Mouse (Mus musculus) MEL (cell line): ENCODE data around the gene Hpn. TPM values are rescaled to one million over a fixed set of nuclear protein-coding genes. Genes with fewer than 3 reads are reported as not detected.
A peak's percentile ranks its signal among the peaks of the same experiment; 100 is the strongest.

Experiments used
- DNase-seq: peaks from one replicate; pipeline ENCODE4 v3.0.0; 2011; ENCODE audit warnings: low read depth, low spot score
- H3K27ac ChIP-seq: 2 replicates; pipeline ENCODE4 v1.5.1; 2012; ENCODE audit warnings: low read depth, mild to moderate bottlenecking, control low read depth, low read length, moderate library complexity; ENCODE audit not compliant: control insufficient read depth
- H3K27me3 ChIP-seq, 2 experiments: fragments of 150-350 bp in 1 of 2; sonication (generic) in 1 of 2; 2 replicates each; pipeline ENCODE4 v1.6.1; 2012; ENCODE audit warnings: low read length in 2 of 2, mild to moderate bottlenecking in 2 of 2, improper control_type of control experiment in 1 of 2, moderate library complexity in 1 of 2; ENCODE audit not compliant: insufficient read depth in 2 of 2, control insufficient read depth in 1 of 2
- H3K36me3 ChIP-seq, 2 experiments: 2 replicates each; pipeline ENCODE4 v1.6.1; 2012 to 2014; ENCODE audit warnings: low read length in 2 of 2, improper control_type of control experiment in 1 of 2, inconsistent platforms in 1 of 2, mild to moderate bottlenecking in 1 of 2; ENCODE audit not compliant: insufficient read depth in 2 of 2, control insufficient read depth in 1 of 2
- H3K4me1 ChIP-seq, 2 experiments: fragments of 150-350 bp in 1 of 2; sonication (generic) in 1 of 2; 2 replicates each; pipeline ENCODE4 v1.6.1; 2012; ENCODE audit warnings: low read length in 2 of 2, improper control_type of control experiment in 1 of 2, mild to moderate bottlenecking in 1 of 2; ENCODE audit not compliant: insufficient read depth in 2 of 2, control insufficient read depth in 1 of 2
- H3K4me3 ChIP-seq, 2 experiments: fragments of 150-350 bp in 1 of 2; sonication (generic) in 1 of 2; 2 replicates each; pipeline ENCODE4 v1.5.1; 2012; ENCODE audit warnings: low read depth in 2 of 2, low read length in 2 of 2, mild to moderate bottlenecking in 2 of 2, moderate library complexity in 2 of 2, control low read depth in 1 of 2, improper control_type of control experiment in 1 of 2; ENCODE audit not compliant: control insufficient read depth in 1 of 2, insufficient read depth in 1 of 2
- H3K79me2 ChIP-seq: 2 replicates; pipeline ENCODE4 v1.6.1; 2012; ENCODE audit warnings: mild to moderate bottlenecking, low read length, moderate library complexity; ENCODE audit not compliant: control insufficient read depth, poor library complexity, insufficient read depth
- H3K9ac ChIP-seq: 2 replicates; pipeline ENCODE4 v1.6.1; 2012; ENCODE audit warnings: low read depth, mild to moderate bottlenecking, control low read depth, low read length, moderate library complexity; ENCODE audit not compliant: control insufficient read depth, poor library complexity, severe bottlenecking
- H3K9me3 ChIP-seq: fragments of 150-350 bp; sonication (generic); replicated peaks from 2 replicates; pipeline ENCODE4 v1.6.1; 2012; ENCODE audit warnings: mild to moderate bottlenecking, low read length, improper control_type of control experiment, moderate library complexity; ENCODE audit not compliant: insufficient read depth
- CHD1 ChIP-seq: IDR thresholded peaks from 2 replicates; pipeline ENCODE4 v1.6.1; 2012; ENCODE audit warnings: low read depth, mild to moderate bottlenecking, inconsistent platforms, low read length, improper control_type of control experiment
- CTCF ChIP-seq, 3 experiments: IDR thresholded peaks in 2 of 3; conservative IDR thresholded peaks in 1 of 3; 2 replicates each; pipeline ENCODE4 v1.5.1; 2011 to 2012; ENCODE audit warnings: low read length in 3 of 3, low read depth in 2 of 3, mild to moderate bottlenecking in 2 of 3, improper control_type of control experiment in 1 of 3, inconsistent platforms in 1 of 3, mixed read lengths in 1 of 3, moderate library complexity in 1 of 3; ENCODE audit not compliant: control insufficient read depth in 1 of 3, insufficient read depth in 1 of 3, poor library complexity in 1 of 3, severe bottlenecking in 1 of 3
- E2F4 ChIP-seq: IDR thresholded peaks from 2 replicates; pipeline ENCODE4 v1.6.1; 2011; ENCODE audit warnings: low read depth, low read length, improper control_type of control experiment, borderline replicate concordance
- ELF1 ChIP-seq: IDR thresholded peaks from 2 replicates; pipeline ENCODE4 v1.6.1; 2014; ENCODE audit warnings: low read depth, mild to moderate bottlenecking, inconsistent platforms, low read length, improper control_type of control experiment, moderate library complexity
- EP300 ChIP-seq, 2 experiments: IDR thresholded peaks; 2 replicates each; pipeline ENCODE4 v1.6.1; 2011; ENCODE audit warnings: improper control_type of control experiment in 2 of 2, low read length in 2 of 2, low read depth in 1 of 2, mild to moderate bottlenecking in 1 of 2
- ETS1 ChIP-seq: IDR thresholded peaks from 2 replicates; pipeline ENCODE4 v1.6.1; 2012; ENCODE audit warnings: low read depth, mild to moderate bottlenecking, inconsistent platforms, low read length, improper control_type of control experiment, moderate library complexity
- GABPA ChIP-seq: IDR thresholded peaks from 2 replicates; pipeline ENCODE4 v1.6.1; 2012; ENCODE audit warnings: low read depth, mild to moderate bottlenecking, inconsistent platforms, low read length, improper control_type of control experiment, moderate library complexity
- HCFC1 ChIP-seq: IDR thresholded peaks from 2 replicates; pipeline ENCODE4 v1.6.1; 2012; ENCODE audit warnings: low read depth, mild to moderate bottlenecking, inconsistent platforms, low read length, improper control_type of control experiment, moderate library complexity
- JUND ChIP-seq: IDR thresholded peaks from 2 replicates; pipeline ENCODE4 v1.6.1; 2011; ENCODE audit warnings: low read depth, mild to moderate bottlenecking, improper control_type of control experiment, low read length
- MAZ ChIP-seq: IDR thresholded peaks from 2 replicates; pipeline ENCODE4 v1.6.1; 2012; ENCODE audit warnings: low read depth, mild to moderate bottlenecking, inconsistent platforms, low read length, improper control_type of control experiment
- MXI1 ChIP-seq: IDR thresholded peaks from 2 replicates; pipeline ENCODE4 v1.6.1; 2011; ENCODE audit warnings: mild to moderate bottlenecking, low read depth, low read length, improper control_type of control experiment
- MYB ChIP-seq: IDR thresholded peaks from 2 replicates; pipeline ENCODE4 v1.6.1; 2011; ENCODE audit warnings: mild to moderate bottlenecking, low read depth, low read length, improper control_type of control experiment
- MYC ChIP-seq: IDR thresholded peaks from 2 replicates; pipeline ENCODE4 v1.6.1; 2011; ENCODE audit warnings: low read depth, mild to moderate bottlenecking, low read length, improper control_type of control experiment, moderate library complexity
- NELFE ChIP-seq: IDR thresholded peaks from 2 replicates; pipeline ENCODE4 v1.6.1; 2011; ENCODE audit warnings: low read depth, low read length, improper control_type of control experiment
- POLR2A ChIP-seq, 2 experiments: IDR thresholded peaks; 2 replicates each; pipeline ENCODE4 v1.6.1; 2011 to 2012; ENCODE audit warnings: low read length in 2 of 2, mild to moderate bottlenecking in 2 of 2, control low read depth in 1 of 2, improper control_type of control experiment in 1 of 2, low read depth in 1 of 2, moderate library complexity in 1 of 2; ENCODE audit not compliant: control insufficient read depth in 1 of 2, insufficient read depth in 1 of 2, poor library complexity in 1 of 2
- POLR2AphosphoS2 ChIP-seq: IDR thresholded peaks from 2 replicates; pipeline ENCODE4 v1.6.1; 2011; ENCODE audit warnings: low read length, improper control_type of control experiment
- POLR2AphosphoS5 ChIP-seq: IDR thresholded peaks from 2 replicates; pipeline ENCODE4 v1.6.1; 2012; ENCODE audit warnings: low read depth, borderline replicate concordance, mild to moderate bottlenecking, inconsistent platforms, low read length, moderate library complexity, mixed read lengths
- RCOR1 ChIP-seq: IDR thresholded peaks from 2 replicates; pipeline ENCODE4 v1.6.1; 2012; ENCODE audit warnings: low read depth, mild to moderate bottlenecking, inconsistent platforms, low read length, improper control_type of control experiment
- SIN3A ChIP-seq: IDR thresholded peaks from 2 replicates; pipeline ENCODE4 v1.6.1; 2012; ENCODE audit warnings: low read length, improper control_type of control experiment, inconsistent platforms
- TAL1 ChIP-seq: IDR thresholded peaks from 2 replicates; pipeline ENCODE4 v1.6.1; 2012; ENCODE audit warnings: mild to moderate bottlenecking, inconsistent platforms, low read length, moderate library complexity, mixed read lengths
- TBP ChIP-seq: IDR thresholded peaks from 2 replicates; pipeline ENCODE4 v1.8.0; 2011; ENCODE audit warnings: low read depth, low read length, improper control_type of control experiment
- TCF12 ChIP-seq: IDR thresholded peaks from 2 replicates; pipeline ENCODE4 v1.6.1; 2014; ENCODE audit warnings: low read depth, mild to moderate bottlenecking, inconsistent platforms, low read length, improper control_type of control experiment, moderate library complexity
- USF2 ChIP-seq, 2 experiments: IDR thresholded peaks; 2 replicates each; pipeline ENCODE4 v1.6.1; 2011 to 2012; ENCODE audit warnings: improper control_type of control experiment in 2 of 2, low read length in 2 of 2, borderline replicate concordance in 1 of 2, inconsistent platforms in 1 of 2, low read depth in 1 of 2, mild to moderate bottlenecking in 1 of 2; ENCODE audit not compliant: insufficient read depth in 1 of 2
- ZC3H11A ChIP-seq: IDR thresholded peaks from 2 replicates; pipeline ENCODE4 v1.6.1; 2012; ENCODE audit warnings: low read depth, mild to moderate bottlenecking, inconsistent platforms, low read length, improper control_type of control experiment
- ZKSCAN1 ChIP-seq: IDR thresholded peaks from 2 replicates; pipeline ENCODE4 v1.6.1; 2012; ENCODE audit warnings: low read depth, mild to moderate bottlenecking, inconsistent platforms, low read length, improper control_type of control experiment, moderate library complexity
- polyA plus RNA-seq, 2 experiments: library from polyadenylated mRNA; stranded (reverse) in 1 of 2; unstranded in 1 of 2; fragments of >175 nt in 1 of 2; fragments of >200 nt in 1 of 2; gene quantifications; 2 replicates each; pipeline versions ENCODE4 v1.2.1 to v1.2.4; 2012; ENCODE audit warnings: low replicate concordance in 2 of 2, low read depth in 1 of 2; ENCODE audit not compliant: insufficient read length in 2 of 2, insufficient read depth in 1 of 2, missing spikeins in 1 of 2
- total RNA-seq: library from RNA; depleted of rRNA; stranded (reverse); fragments of 300-350 nt; gene quantifications from 2 replicates; pipeline ENCODE4 v1.2.3, GENCODE M21; 2012

Hpn gene
- total and polyA plus RNA-seq, 3 experiments, result 1.1 to 1.6 TPM; not detected in 1

DNA sequence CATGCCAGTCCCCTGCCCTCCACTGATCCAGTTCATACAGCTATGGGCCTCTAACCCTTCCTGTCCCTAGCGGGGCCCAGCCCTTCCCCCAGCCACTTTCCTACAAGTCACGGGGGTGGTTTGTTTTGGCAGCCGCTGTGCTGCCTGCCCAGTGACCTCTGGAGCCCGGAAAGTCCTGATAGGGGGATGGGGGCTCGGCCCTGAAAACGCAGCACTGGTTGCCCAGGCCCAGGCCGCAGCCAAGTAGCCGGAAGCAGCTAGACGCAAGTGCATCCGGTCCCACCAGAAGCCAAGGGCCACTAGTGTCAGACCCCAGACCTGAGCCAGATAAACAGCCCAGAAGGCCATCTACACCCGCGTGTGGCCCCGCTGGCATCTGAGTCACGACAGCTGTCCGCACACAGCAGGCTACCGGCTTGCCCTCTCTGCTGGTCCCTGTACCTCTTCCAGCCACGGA is 525 bp upstream of the Hpn start:
- Histone ChIP-seq H3K9me3 (no peaks in the 10 kb centered on the region), H3K4me1 (peaks cover 4 to 14% of the 10 kb centered on the region in 2 experiments), H3K27me3 (no peaks in the 10 kb centered on the region), H3K27ac (no peak overlapping the region), H3K79me2 (no peaks in the 10 kb centered on the region), H3K4me3 (no peak overlapping the region), H3K9ac (no peak overlapping the region), H3K36me3 (peaks cover 0 to 4% of the 10 kb centered on the region in 2 experiments; a peak in 2 of 4 replicates)
- no peak for DNase-seq
- TF ChIP-seq POLR2AphosphoS2 (no peak), ZC3H11A (no peak), MXI1 (no peak), USF2 (IDR thresholded peaks at IDR 0.05; ENCODE audit: borderline replicate concordance in 1 of 2, insufficient read depth in 1 of 2, low read depth in 1 of 2, low read length in 2 of 2) (no peak), MYB (no peak), TAL1 (no peak)
- TF ChIP-seq, all 39 proteins: peak for 0

DNA sequence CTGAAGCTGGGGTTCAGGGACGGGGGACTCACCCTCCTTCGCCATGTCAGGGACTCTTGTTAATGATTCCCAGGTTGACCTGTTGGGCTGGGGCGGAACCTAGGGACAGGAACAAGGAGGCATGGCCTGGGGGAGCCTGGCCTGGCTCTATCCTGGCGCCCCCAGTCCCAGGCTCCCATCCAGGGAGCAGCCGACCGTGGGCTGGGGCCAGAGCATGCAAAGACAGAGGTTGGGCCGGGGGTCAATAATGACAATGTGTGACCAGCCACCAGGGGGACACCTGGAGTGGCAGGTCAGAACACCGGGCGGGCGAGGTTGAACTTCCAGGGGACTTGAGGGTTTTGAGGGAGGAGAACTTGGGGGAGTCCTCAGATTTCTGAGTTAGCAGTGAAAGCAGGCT is 444 bp downstream of the Hpn start:
- Histone ChIP-seq H3K9me3 (no peaks in the 10 kb centered on the region), H3K27ac (no peak overlapping the region), H3K27me3 (no peaks in the 10 kb centered on the region), H3K9ac (no peak overlapping the region), H3K4me3 (no peak overlapping the region), H3K79me2 (no peaks in the 10 kb centered on the region), H3K36me3 (peaks cover 0 to 8% of the 10 kb centered on the region in 2 experiments; a peak in 2 of 4 replicates), H3K4me1 (peaks cover 4 to 21% of the 10 kb centered on the region in 2 experiments)
- DNase-seq, result no peak
- TF ChIP-seq ZKSCAN1 (no peak), CTCF (IDR thresholded peaks at IDR 0.05 in 2 of 3, conservative IDR thresholded peaks at IDR 0.05 in 1 of 3; ENCODE audit: control insufficient read depth in 1 of 3, insufficient read depth in 1 of 3, low read depth in 2 of 3, low read length in 3 of 3, poor library complexity in 1 of 3, severe bottlenecking in 1 of 3) (0 out of 6 replicates have a peak, but pooled peaks of 1 of the 3 experiments have one; percentile 6), NELFE (no peak), ELF1 (no peak), GABPA (no peak), MAZ (no peak)

DNA sequence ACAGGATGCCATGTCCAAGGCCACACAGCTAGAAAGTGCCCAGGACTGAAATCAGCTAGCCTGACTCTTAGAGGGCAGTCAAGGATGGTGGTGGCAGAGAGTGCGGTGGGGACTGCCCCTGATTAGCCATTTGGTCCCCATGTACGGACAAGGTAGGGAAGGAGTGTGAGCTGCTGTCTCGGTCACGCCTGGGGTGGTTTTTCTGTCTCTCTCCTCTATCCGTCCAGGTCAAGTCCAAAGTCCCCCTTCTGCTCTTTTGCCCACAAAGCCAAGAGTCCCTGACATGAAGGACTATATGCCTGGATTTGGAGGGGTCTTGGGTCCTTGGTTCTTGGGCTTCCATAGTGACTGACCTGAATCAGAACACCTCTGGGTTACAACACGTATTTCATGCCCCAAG is 1.3 kb downstream of the Hpn start:
- H3K27ac ChIP-seq, result no peak overlapping the region
- no peak for DNase-seq
- peaks cover 0 to 10% of the 10 kb centered on the region in 2 experiments; a peak in 2 of 4 replicates for H3K36me3 ChIP-seq
- no peak overlapping the region for H3K9ac ChIP-seq
- no peaks in the 10 kb centered on the region for H3K9me3 ChIP-seq
- H3K4me3 ChIP-seq, result no peak overlapping the region
- H3K4me1 ChIP-seq, result peaks cover 4 to 25% of the 10 kb centered on the region in 2 experiments
- no peaks in the 10 kb centered on the region for H3K27me3 ChIP-seq
- TF ChIP-seq TAL1 (no peak), POLR2AphosphoS5 (no peak), SIN3A (no peak), GABPA (no peak), CTCF (IDR thresholded peaks at IDR 0.05 in 2 of 3, conservative IDR thresholded peaks at IDR 0.05 in 1 of 3; ENCODE audit: control insufficient read depth in 1 of 3, insufficient read depth in 1 of 3, low read depth in 2 of 3, low read length in 3 of 3, poor library complexity in 1 of 3, severe bottlenecking in 1 of 3) (no peak), CHD1 (no peak), ETS1 (no peak), HCFC1 (no peak), ELF1 (no peak), TCF12 (no peak), JUND (no peak), MYC (no peak), POLR2AphosphoS2 (no peak), POLR2A (IDR thresholded peaks at IDR 0.05; ENCODE audit: control insufficient read depth in 1 of 2, insufficient read depth in 1 of 2, low read depth in 1 of 2, low read length in 2 of 2, poor library complexity in 1 of 2) (no peak), EP300 (IDR thresholded peaks at IDR 0.05; ENCODE audit: low read depth in 1 of 2, low read length in 2 of 2) (no peak), RCOR1 (no peak), TBP (no peak), E2F4 (no peak)
- no peaks in the 10 kb centered on the region for H3K79me2 ChIP-seq
